Mouse (Mus musculus) frontal cortex, adult 2 months (tissue): ENCODE results near the gene Mbd3. TPM values are rescaled to one million over a fixed set of nuclear protein-coding genes. Genes with fewer than 3 reads are reported as not detected.
A peak's percentile ranks its signal among the peaks of the same experiment; 100 is the strongest.

ENCODE experiments used
- DNase-seq, 2 experiments: peaks; one replicate each; pipeline ENCODE4 v3.0.0; 2022; ENCODE audit warnings: low spot score in 1 of 2; ENCODE audit errors: extremely low spot score in 1 of 2
- polyA plus RNA-seq: library from polyadenylated mRNA; depleted of rRNA; stranded (reverse); fragments of >200 nt; gene quantifications from 2 replicates; pipeline ENCODE4 v1.2.3, GENCODE M21; 2012

Gene Mbd3
- polyA plus RNA-seq, 1 experiment = 215 TPM

DNA sequence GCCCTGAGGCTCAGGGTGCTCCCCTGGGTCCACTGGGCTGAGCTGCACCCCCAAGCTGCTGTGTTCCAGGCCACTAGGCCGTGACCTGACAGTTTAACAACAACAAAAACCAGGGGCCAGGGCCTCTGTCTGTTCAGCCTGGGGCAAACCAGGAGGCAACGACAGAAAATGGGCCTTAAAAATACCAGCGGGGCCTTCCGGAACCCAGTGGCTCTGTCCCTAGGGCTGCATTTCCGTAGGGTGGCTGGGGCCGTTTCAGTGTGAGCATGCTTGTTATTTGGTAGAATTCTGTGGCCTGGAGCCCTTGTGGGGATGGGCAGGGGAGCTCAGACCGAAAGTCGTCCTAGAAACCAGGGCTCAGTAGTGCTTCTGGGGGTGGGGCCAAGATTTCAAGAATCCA lies 30.4 kb upstream of the Mbd3 start:
- no peak for DNase-seq

- DNase-seq = no peak
These were observed 25.7 kb upstream of the Mbd3 start for GRCm38 (mm10) chr10:80425041-80425440.

DNA sequence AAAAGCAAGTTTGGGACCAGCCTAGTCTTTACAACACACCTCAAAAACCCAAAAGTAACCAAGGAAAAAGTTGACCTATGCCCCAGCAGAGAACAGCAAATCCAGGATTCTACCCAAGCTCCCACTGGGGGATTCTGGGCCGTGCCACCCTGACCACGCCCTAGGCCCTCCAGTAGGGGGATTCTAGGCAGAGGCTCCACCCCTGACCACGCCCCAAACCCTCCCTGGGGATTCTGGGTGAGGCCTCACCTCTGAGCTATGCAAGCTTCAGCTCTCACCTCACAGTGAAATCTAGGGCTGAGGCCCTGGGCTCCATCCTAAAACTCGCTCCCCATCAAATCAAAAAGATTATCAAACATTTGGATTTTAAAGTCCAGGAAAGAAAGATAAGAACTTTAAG lies 24.2 kb upstream of the Mbd3 start:
- no peak for DNase-seq

GRCm38 (mm10) chr10:80421651-80422472 lies 22.5 kb upstream of the Mbd3 start:
- no peak for DNase-seq

- no peak for DNase-seq
These were observed 21.9 kb upstream of the Mbd3 start for GRCm38 (mm10) chr10:80421208-80421607.

GRCm38 (mm10) chr10:80420729-80421128 lies 21.4 kb upstream of the Mbd3 start:
- no peak for DNase-seq

DNA sequence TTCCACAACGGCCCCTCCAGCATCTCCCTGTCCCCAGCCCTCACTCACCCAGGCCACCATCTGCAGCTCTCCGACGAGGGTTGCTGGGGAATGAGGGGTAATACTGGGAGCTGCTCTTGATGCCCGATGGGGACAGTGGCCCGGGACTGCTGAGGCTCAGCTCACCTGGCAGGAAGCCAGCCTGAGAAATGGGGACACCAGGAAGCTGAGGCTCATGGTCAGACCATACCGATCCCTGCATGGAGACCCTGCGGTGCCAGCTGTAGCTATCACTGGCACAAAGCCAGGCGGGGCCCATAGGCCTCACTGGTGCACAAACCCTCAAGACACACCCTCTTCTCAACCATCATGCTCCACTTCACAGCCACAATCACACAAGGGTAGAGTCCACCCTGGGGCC lies 20.1 kb upstream of the Mbd3 start:
- no peak for DNase-seq

DNA sequence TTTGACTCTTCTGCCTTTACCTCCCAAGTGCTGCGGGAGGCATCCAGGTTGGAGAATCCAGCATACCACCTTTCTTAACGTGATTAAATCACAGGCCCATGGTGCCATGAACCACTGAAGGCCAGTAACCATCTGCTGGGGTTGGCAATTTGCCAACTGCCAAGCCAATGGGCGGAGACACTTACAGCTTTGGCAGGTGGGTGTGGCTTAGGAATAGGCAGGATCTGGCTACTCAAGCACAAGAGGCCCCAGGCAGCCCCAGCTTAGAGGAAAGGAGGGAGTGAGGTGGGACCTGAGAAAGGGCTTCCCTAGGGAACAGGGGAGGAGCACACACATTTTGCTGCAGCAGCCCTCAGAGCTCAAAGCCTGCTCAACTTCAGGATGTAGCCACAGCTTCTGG lies 19.0 kb upstream of the Mbd3 start:
- no peak for DNase-seq

DNA sequence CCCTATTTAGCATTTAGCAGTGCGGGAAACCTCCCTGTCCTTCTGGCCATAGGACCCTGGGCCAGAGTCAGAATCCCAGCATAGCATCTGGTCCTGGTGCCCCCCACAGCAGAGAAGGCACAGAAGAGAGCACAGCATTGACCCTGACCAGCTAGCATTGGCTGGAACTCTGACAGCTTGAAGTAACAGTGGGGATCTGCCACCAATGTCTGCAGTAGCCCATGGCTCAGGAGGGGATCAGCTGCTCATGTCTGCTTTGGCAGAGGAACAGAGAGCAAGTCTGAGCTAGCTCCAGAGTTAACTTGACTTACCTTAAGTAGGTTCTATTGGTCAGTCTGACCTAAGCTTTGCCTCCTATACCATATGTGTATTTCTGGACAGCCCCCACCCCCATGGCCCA lies 18.5 kb upstream of the Mbd3 start:
- no peak for DNase-seq

GRCm38 (mm10) chr10:80417371-80417770 lies 18.0 kb upstream of the Mbd3 start:
- DNase-seq = no peak

DNA sequence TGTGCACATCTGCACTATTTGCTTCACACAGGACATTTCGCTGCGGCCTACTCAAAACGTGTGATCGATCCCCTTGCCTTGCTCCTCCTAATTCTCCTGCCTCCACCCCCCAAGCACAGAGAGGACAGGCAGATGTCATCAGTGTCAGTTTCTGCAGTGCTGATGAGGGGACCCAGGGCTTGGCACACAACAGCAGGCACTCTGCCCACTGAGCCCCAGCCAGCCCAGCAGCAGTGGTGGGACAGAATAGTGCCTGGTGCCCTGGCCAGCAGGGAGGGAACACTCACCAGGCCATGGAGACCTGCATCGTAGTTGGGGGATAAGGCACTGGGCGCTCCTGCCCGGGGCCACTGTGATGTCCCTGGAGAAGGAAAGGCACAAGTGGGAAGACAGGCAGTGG lies 16.2 kb upstream of the Mbd3 start:
- DNase-seq = no peak

DNA sequence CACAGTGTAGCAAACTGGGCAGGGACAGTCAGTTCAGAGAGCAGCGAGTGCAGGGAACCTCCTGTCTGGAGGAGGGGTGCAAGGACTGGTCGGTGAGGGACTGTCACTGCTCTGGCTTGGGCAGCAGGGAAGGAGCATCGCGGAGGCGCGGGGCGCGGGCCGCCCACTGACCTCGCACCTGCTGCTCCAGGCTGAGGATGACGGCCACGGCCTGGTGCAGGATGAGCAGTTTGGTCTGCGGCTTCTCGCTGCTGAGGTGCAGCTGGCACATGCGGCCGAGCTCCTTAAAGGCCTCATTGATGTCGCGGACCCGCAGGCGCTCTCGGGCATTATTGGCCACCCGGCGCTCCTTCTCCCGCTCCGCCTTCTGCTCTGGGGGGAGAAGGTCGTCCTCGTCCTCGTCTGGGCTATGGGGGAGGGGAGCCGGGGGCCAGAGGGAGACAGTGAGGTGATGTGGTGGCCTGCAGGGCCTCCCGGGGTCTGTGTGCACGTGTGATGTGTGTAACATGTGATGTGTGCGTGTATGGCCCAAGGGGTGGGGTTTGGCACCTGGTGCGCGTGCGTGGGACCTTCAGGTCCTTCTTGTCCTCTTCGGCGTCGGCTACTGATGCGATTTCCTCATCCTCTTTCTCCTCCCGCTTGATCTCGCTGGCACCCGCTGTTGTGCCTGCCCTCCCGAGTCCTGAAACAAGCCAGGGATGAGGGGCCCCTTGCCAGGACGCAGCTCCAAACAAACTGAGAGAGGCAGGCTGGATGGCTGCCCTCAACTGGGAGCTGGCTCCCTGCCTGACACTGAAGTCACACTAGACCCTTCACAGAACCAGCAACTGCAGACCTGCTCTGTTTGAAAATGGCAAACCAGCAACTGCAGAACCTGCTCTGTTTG lies 13.5 kb upstream of the Mbd3 start:
- peak in 1 of 2 experiments; percentile 75 for DNase-seq

GRCm38 (mm10) chr10:80407924-80408323 lies 8.6 kb upstream of the Mbd3 start:
- no peak for DNase-seq

DNA sequence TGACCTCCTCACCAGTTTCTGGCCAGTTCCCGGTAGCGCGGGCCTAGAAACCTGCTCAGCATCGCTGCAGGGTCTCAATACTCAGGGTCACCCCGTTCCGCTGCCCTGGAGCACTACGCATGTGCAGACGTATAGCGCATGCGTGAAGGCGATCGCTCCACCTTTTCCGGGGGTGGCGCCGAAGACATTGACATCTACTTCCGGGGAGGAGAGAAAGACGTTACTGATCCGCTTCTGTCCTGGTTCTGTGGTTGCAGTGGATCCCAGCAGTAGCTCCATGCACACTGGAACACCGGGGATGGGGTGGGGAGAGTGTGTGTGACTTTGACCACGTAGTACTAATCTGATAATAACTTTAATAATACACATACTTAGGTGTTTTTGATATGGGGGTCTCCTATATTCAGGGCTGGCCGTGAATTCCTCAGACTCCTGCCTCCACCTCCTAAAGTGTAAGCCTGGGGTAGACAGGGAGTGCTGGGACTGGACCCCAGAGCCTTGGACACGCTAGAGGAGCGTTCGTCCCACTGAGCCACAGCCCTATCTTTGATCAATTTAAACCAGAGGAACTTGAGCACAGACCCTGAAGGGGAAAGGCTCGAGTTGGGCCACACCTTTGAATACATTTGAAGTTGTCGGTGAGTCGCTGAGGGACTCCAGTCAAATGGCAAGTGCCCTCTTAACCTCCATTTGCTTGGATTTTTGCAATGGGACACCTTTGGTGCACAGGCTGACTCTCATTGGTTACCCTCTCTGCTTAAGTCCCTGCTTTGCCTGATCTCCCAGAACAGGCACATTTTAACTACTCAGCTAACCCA lies 7.5 kb upstream of the Mbd3 start, which contains the start of gene Uqcr11:
Gene Uqcr11 (minus strand): TSS at position 147 of the 818 bp plus-strand sequence.
- DNase-seq = peak; percentile 90 to 96

DNA sequence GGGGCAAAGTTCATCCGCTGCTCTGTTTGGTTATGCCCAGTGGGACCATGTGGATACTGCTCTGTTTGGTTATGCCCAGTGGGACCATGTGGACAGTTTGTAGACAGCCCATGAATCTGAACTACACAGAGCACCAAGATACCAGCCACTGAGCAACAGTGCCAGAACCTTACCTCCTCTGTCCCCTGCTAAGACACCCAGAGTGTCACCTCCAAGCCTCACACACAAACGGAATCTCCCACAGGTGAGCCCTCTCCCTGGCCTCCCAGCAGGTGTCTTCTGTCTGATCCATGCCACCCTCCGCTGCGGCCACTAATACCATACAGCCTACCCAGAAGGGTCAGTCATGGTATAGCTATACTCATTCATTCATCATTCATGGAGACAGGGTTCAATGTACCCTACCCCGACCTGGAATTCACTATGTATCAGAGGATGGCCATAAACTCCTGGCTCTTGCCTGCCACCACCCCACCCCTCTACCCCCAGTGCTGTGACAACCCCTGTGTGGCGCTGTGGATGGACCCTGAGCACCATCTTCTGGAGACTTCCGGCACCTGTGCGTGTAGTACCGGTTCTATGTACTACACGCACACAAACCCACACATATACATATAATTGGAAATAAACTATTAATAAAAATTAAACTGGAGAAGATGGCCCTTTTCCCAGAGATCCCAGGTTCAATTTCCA lies 6.3 kb upstream of the Mbd3 start:
- DNase-seq = no peak

GRCm38 (mm10) chr10:80403044-80403692 lies 3.8 kb upstream of the Mbd3 start:
- DNase-seq = no peak

DNA sequence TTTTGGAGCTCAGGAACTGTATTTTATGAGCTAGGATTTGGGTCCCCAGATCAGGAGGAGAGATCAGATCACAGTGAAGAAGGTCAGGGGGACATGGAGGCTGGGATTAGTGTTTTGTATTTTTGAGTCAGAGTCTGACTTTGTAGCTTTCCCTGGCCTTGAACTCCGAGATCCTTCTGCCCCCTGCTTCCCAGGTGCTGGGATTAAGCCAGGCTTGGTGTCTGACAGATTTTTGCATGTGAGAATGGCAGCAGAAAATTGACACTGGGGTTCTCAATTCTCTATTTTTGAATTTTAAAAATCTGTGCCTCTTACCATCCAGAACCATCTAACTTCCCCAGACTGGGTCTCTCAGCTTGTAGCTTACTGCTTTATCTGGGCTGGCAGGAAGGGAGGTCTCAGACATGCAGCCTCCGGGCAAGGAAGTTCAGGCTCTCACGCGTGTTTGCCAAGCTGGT lies 1.4 kb upstream of the Mbd3 start:
- DNase-seq = no peak

DNA sequence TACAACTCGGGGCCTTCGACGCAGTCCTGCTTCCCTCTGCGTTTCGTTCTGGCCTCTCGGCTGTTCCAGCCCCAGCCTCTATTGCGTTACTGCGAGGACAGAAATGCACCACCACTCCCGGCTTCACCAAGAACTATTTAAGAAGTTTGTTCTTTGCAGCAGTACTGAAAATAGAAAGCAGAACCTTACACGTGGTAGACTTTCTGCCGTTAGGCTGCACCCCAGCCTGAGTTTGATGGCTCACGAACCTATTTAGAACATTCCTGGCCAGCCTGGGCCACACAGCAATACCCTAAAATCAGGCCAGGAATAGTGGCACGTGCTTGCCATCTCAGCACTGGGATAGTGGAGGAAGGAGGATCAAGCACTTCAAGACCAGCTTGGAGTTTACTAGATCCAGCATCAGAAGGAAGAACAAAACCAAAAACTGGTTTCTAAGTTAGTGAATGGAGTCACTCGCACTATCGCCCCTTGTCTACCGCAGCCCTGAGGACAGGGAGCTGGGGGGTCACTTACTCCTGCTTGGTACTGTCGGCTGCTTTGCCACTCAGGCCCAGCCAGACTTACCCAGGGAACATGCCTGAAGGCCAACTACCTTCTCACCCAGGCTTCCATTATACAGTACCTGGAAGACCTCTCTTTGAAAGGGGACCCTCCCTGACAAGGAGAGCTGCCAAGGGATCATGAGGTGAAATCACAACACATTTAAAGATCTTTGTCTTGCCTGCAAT lies 788 bp upstream of the Mbd3 start:
- DNase-seq = no peak

DNA sequence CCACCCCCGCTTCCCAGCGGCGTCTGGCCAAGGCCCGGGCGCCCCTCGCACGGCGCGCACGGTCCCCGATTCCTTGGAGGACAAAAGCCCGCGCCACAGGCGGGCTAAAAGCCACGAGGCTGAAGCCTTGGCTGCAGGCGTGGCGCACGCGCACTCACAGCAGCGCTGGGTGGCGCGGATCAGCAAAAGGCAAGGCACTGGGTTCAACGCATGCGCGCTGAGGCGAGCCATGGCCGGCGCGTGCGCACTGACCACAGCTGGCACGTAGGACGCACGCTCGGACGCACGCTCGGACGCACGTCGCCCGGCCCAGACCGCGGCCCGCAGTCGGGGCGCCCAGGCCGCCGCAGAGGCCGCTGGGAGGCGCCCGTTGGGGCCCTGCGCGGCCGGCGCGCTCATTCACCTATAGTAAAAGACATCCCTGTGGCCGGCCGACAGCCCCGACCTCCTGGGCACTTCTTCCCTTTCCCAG lies 595 bp downstream of the Mbd3 start:
- DNase-seq = peak; percentile 94 to 98
